Mouse (Mus musculus): Measurements from ENCODE around the gene Srsf2.

Srsf2 gene

GRCm38 (mm10) chr11:116808811-116809395 lies 44.0 kb downstream of the Srsf2 start:
- in situ Hi-C loops (cut with MboI, MseI), result loop anchor here (5.0 kb wide), 1 partner anchor 162 kb away; no protein-coding TSS in a partner anchor

GRCm38 (mm10) chr11:116807938-116808606 lies 44.8 kb downstream of the Srsf2 start:
- in situ Hi-C loops (cut with MboI, MseI), result loop anchor here (5.0 kb wide), 1 partner anchor 161 kb away; no protein-coding TSS in a partner anchor

- in situ Hi-C loops (cut with MboI, MseI), result loop anchor here (5.0 kb wide), 1 partner anchor 160 kb away; no protein-coding TSS in a partner anchor
Observed at GRCm38 (mm10) chr11:116807526-116807925, 45.4 kb downstream of the Srsf2 start.

GRCm38 (mm10) chr11:116807116-116807515 lies 45.8 kb downstream of the Srsf2 start:
- in situ Hi-C loops (cut with MboI, MseI), result loop anchor here (5.0 kb wide), 1 partner anchor 160 kb away; no protein-coding TSS in a partner anchor

GRCm38 (mm10) chr11:116806136-116807071 lies 46.5 kb downstream of the Srsf2 start:
- in situ Hi-C loops (cut with MboI, MseI), result loop anchor here (5.0 kb wide), 1 partner anchor 159 kb away; no protein-coding TSS in a partner anchor

GRCm38 (mm10) chr11:116802709-116803108 lies 50.2 kb downstream of the Srsf2 start:
- in situ Hi-C loops (cut with MboI, MseI), result no loop called here

GRCm38 (mm10) chr11:116801106-116801505 lies 51.8 kb downstream of the Srsf2 start:
- in situ Hi-C loops (cut with MboI, MseI), result no loop called here

Data from T-helper 1 cell (primary cell).